Mouse (Mus musculus) layer of hippocampus, adult 8-10 months (tissue): ENCODE measurements at regions not wholly inside any gene's neighbourhood (a gene's known extent, or its start where the extent isn't known, plus 50 kb on each side); places are given as distances from the start of the nearest gene placed in this dataset.

Source experiments
- DNase-seq, 2 experiments: peaks; one replicate each; pipeline ENCODE4 v3.0.0; 2022; ENCODE audit warnings: low spot score in 2 of 2

GRCm38 (mm10) chr3:17201773-17202172 lies 746.4 kb upstream of the Cypt12 start:
- DNase-seq = peak in 1 of 2 experiments; percentile 5

GRCm38 (mm10) chr3:17214031-17214430 lies 734.2 kb upstream of the Cypt12 start:
- DNase-seq = no peak

GRCm38 (mm10) chr3:17216825-17217224 lies 731.4 kb upstream of the Cypt12 start:
- no peak for DNase-seq

- DNase-seq = no peak
Measured at GRCm38 (mm10) chr3:17238407-17238806, 709.8 kb upstream of the Cypt12 start.

GRCm38 (mm10) chr3:17258397-17258796 lies 689.8 kb upstream of the Cypt12 start:
- no peak for DNase-seq

GRCm38 (mm10) chr3:17259093-17259492 lies 689.1 kb upstream of the Cypt12 start:
- no peak for DNase-seq

GRCm38 (mm10) chr3:17281231-17281630 lies 667.0 kb upstream of the Cypt12 start:
- no peak for DNase-seq

- DNase-seq = no peak
Measured at GRCm38 (mm10) chr3:17282881-17283280, 665.3 kb upstream of the Cypt12 start.

GRCm38 (mm10) chr3:17317523-17317922 lies 630.7 kb upstream of the Cypt12 start:
- no peak for DNase-seq

- DNase-seq = no peak
Measured at GRCm38 (mm10) chr3:17318450-17318849, 629.8 kb upstream of the Cypt12 start.

- no peak for DNase-seq
Measured at GRCm38 (mm10) chr3:17319213-17319612, 629.0 kb upstream of the Cypt12 start.

GRCm38 (mm10) chr3:17319931-17320330 lies 628.3 kb upstream of the Cypt12 start:
- no peak for DNase-seq

GRCm38 (mm10) chr3:17322266-17322665 lies 625.9 kb upstream of the Cypt12 start:
- no peak for DNase-seq

GRCm38 (mm10) chr3:17324816-17325215 lies 623.4 kb upstream of the Cypt12 start:
- no peak for DNase-seq

- DNase-seq = no peak
Measured at GRCm38 (mm10) chr3:17325821-17326220, 622.4 kb upstream of the Cypt12 start.

- no peak for DNase-seq
Measured at GRCm38 (mm10) chr3:17326292-17326691, 621.9 kb upstream of the Cypt12 start.

- no peak for DNase-seq
Measured at GRCm38 (mm10) chr3:17326774-17327173, 621.4 kb upstream of the Cypt12 start.

GRCm38 (mm10) chr3:17327706-17328105 lies 620.5 kb upstream of the Cypt12 start:
- no peak for DNase-seq

GRCm38 (mm10) chr3:17329411-17329810 lies 618.8 kb upstream of the Cypt12 start:
- no peak for DNase-seq

- DNase-seq = no peak
Measured at GRCm38 (mm10) chr3:17330429-17331373, 617.5 kb upstream of the Cypt12 start.

- DNase-seq = no peak
Measured at GRCm38 (mm10) chr3:17360253-17360652, 588.0 kb upstream of the Cypt12 start.
